Mouse (Mus musculus): ENCODE results near the gene Hoxa9. TPM values are rescaled to one million over a fixed set of nuclear protein-coding genes. Genes with fewer than 3 reads are reported as not detected.

The Hoxa9 gene
- polyA plus RNA-seq, 1 experiment from 2014 or later = 0.13 TPM

DNA sequence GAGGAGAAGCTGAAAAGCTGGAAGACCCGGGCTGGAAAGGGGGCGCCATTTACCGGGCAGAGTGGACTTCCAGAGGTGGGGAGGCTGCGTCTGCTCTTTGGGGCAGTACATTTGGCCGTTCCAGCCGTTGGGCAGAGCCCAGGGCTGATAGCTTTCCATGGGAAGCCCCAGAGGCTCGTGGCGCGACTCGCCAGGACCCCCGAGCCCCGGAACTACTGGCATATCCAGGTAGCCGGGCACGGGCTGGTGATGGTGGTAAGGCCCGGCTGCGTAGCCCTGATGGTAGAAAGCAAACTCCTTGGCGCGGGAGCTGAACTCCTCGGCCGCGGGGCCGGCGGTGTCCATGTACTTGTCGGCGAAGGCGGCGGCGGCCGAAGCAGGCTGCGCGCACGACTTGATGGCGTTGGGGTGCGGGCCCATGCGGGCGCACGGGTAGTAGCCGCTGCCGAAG lies 28.9 kb upstream of the Hoxa9 start:
- H3K9ac ChIP-seq = no peak overlapping the region
- no peaks in the 10 kb centered on the region for H3K9me3 ChIP-seq (replicated peaks)
- H3K4me3 ChIP-seq = peak overlapping the region; percentile 49
- ATAC-seq (replicated peaks; ENCODE audit: insufficient number of reproducible peaks, insufficient read depth, low FRiP score, low read depth) = no peak
- H3K27ac ChIP-seq = no peak overlapping the region
- 1% methylated on average over 39 of the region's 39 CpGs for WGBS
- H3K36me3 ChIP-seq = no peaks in the 10 kb centered on the region
- peak overlapping the region; percentile 75 for H3K4me2 ChIP-seq
- H3K27me3 ChIP-seq = peaks cover 92% of the 10 kb centered on the region
- H3K4me1 ChIP-seq (replicated peaks) = peaks cover 20% of the 10 kb centered on the region

DNA sequence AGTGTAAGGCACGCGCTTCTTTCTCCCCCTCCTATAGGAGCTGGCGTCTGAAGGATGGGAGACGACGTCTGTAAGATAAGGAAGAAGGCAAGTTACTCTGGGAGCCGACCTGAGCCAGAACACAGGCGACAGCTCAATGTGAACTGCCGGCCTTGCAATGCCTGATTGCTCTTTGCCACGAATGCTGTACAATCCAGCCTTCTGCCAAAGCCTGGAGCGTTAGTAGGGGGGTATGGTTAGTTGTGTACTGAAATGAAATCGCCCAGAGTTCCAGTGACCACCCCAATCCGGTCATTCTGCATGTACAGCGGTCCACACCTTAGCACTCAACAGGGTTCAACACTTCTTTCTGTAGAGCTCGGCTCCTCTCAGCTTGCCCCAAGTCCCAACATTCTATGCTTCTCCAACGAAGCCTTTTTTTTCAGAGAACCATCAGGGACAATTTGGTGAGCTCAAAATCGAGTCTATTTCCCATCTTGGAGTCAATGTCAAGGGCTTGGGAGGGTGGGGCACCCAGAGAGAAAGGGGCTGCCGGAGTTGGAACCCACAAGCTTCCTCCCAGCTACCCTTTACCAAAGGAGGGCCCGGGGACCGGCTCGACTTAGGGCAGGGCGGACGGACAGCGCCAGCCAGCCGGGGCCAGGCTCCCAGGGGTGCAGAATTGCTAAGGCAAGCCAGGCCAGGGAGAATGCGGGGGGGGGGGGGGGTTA lies 28.3 kb upstream of the Hoxa9 start:
- no peak overlapping the region for H3K9ac ChIP-seq
- H3K36me3 ChIP-seq = no peaks in the 10 kb centered on the region
- H3K4me3 ChIP-seq = peak overlapping the region; percentile 49; the same call in 1 of the 2 replicates
- no peak overlapping the region; the same call in 1 of the 2 replicates for H3K4me2 ChIP-seq
- peaks cover 20% of the 10 kb centered on the region for H3K4me1 ChIP-seq (replicated peaks)
- H3K9me3 ChIP-seq (replicated peaks) = no peaks in the 10 kb centered on the region
- no peak overlapping the region for H3K27ac ChIP-seq
- no peak for ATAC-seq (replicated peaks; ENCODE audit: insufficient number of reproducible peaks, insufficient read depth, low FRiP score, low read depth)
- WGBS = 3% methylated on average over 25 of the region's 25 CpGs
- H3K27me3 ChIP-seq = peaks cover 91% of the 10 kb centered on the region

GRCm38 (mm10) chr6:52256956-52257355 lies 26.1 kb upstream of the Hoxa9 start:
- no peak for ATAC-seq (replicated peaks; ENCODE audit: insufficient number of reproducible peaks, insufficient read depth, low FRiP score, low read depth)
- Histone ChIP-seq H3K36me3 (no peaks in the 10 kb centered on the region), H3K27me3 (peaks cover 92% of the 10 kb centered on the region), H3K4me2 (no peak overlapping the region), H3K4me1 (replicated peaks) (peaks cover 23% of the 10 kb centered on the region), H3K4me3 (no peak overlapping the region), H3K27ac (no peak overlapping the region), H3K9me3 (replicated peaks) (no peaks in the 10 kb centered on the region), H3K9ac (no peak overlapping the region)
- under 1% methylated on average over 6 of the region's 6 CpGs for WGBS

DNA sequence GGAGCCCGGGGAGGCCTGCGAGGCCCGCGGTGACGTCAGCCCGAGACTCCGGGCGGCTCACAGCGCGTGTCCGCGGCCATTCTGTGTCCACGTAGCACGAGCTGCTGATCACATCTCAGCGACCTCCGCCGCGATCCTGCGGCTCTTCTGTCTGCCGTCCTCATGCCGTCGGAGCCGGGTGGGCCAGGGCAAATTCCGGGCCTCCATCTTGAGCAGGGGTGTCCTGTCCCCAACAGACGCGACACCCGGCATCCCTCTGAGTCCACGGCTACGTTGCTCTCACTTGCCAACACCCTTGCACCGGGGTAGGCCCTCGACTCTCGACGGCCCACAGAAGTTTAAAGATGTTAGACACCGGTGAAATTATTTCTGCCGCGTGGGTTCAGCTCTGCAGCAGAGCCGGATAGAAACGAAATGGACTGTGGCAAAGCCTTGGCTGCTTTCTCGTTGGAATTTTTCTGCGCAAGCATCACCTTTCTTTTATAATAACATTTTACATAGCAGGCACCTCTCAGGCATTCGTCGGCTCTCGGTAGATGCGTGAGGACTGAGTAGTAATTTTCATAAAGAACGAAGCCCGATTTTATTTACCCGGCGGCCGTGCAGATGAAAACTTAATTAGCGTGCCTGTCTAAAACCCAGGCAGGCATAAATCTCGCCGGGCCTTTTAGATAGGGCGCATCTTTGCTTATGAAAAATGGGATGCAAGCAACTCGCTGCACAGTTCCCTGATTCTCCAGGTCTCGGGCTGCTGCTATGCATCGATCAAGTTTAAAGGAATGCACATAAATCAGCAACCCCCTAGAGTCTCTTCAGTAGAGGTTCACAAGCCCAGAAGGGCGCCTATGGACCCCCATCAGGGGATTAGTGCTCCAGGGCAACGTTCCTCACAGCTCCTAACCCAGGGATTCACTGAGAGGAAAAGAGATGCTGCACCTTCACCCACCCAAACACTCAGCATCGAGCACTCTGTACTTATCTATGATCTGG lies 22.9 kb upstream of the Hoxa9 start:
- 1% methylated on average over 59 of the region's 59 CpGs for WGBS
- peak overlapping the region; percentile 15 for H3K4me3 ChIP-seq
- H3K4me1 ChIP-seq (replicated peaks) = peaks cover 10% of the 10 kb centered on the region; the same call in 1 of the 2 replicates
- H3K27me3 ChIP-seq = peaks cover 92% of the 10 kb centered on the region
- no peak overlapping the region for H3K27ac ChIP-seq
- H3K4me2 ChIP-seq = 0 out of 2 replicates have a peak overlapping the region, but pooled peaks have one; percentile 21
- no peaks in the 10 kb centered on the region for H3K36me3 ChIP-seq
- H3K9me3 ChIP-seq (replicated peaks) = no peaks in the 10 kb centered on the region
- ATAC-seq (replicated peaks; ENCODE audit: insufficient number of reproducible peaks, insufficient read depth, low FRiP score, low read depth) = no peak
- no peak overlapping the region for H3K9ac ChIP-seq

GRCm38 (mm10) chr6:52252775-52253376 lies 22.0 kb upstream of the Hoxa9 start:
- no peaks in the 10 kb centered on the region for H3K9me3 ChIP-seq (replicated peaks)
- H3K27me3 ChIP-seq = peaks cover 93% of the 10 kb centered on the region
- H3K4me2 ChIP-seq = no peak overlapping the region
- 1% methylated on average over 35 of the region's 35 CpGs for WGBS
- H3K27ac ChIP-seq = no peak overlapping the region
- no peak for ATAC-seq (replicated peaks; ENCODE audit: insufficient number of reproducible peaks, insufficient read depth, low FRiP score, low read depth)
- no peaks in the 10 kb centered on the region for H3K36me3 ChIP-seq
- H3K9ac ChIP-seq = no peak overlapping the region
- H3K4me3 ChIP-seq = no peak overlapping the region; the same call in 1 of the 2 replicates
- peaks cover 10% of the 10 kb centered on the region; the same call in 1 of the 2 replicates for H3K4me1 ChIP-seq (replicated peaks)

DNA sequence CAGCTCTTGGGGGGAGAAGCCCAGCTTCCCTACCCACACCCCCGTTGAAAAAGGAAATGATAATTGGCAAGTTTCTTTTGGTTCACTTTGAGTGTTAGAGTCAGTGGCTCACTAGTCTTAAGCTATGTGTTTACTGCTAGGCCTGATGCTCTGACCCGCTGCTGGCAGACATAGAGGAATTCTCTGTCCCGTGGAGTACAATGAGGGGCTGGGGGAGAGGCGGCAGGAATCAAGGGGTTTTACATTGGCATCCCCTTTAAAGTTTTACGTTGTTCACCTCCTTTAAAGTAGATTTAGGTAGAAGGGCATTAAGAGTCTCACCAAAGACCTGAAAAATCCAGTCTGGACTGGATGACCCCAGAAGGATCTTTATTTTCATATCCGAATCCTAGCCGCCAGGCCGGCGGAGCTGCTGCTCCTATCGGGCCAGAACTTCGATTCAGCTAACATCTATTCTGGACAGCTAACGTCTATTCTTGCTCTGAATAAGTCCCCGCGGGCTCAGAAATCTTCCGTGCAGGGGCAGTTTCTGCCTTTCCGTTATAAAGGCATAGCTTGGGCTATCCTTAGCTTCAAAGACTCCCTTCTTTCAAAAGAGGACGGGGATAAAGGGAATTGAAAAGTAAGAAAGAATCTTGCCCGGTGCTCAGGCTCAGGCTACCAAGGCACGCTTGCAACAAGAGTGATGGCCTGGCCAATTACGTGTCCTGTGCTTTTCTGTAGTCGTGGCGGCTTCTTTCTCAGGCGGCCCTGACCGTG lies 21.3 kb upstream of the Hoxa9 start:
- no peaks in the 10 kb centered on the region for H3K9me3 ChIP-seq (replicated peaks)
- no peak overlapping the region for H3K9ac ChIP-seq
- H3K4me3 ChIP-seq = no peak overlapping the region
- no peak for ATAC-seq (replicated peaks; ENCODE audit: insufficient number of reproducible peaks, insufficient read depth, low FRiP score, low read depth)
- no peaks in the 10 kb centered on the region for H3K36me3 ChIP-seq
- no peak overlapping the region for H3K27ac ChIP-seq
- peaks cover 10% of the 10 kb centered on the region; the same call in 1 of the 2 replicates for H3K4me1 ChIP-seq (replicated peaks)
- no peak overlapping the region for H3K4me2 ChIP-seq
- H3K27me3 ChIP-seq = peaks cover 94% of the 10 kb centered on the region
- WGBS = 5% methylated on average over 24 of the region's 24 CpGs

DNA sequence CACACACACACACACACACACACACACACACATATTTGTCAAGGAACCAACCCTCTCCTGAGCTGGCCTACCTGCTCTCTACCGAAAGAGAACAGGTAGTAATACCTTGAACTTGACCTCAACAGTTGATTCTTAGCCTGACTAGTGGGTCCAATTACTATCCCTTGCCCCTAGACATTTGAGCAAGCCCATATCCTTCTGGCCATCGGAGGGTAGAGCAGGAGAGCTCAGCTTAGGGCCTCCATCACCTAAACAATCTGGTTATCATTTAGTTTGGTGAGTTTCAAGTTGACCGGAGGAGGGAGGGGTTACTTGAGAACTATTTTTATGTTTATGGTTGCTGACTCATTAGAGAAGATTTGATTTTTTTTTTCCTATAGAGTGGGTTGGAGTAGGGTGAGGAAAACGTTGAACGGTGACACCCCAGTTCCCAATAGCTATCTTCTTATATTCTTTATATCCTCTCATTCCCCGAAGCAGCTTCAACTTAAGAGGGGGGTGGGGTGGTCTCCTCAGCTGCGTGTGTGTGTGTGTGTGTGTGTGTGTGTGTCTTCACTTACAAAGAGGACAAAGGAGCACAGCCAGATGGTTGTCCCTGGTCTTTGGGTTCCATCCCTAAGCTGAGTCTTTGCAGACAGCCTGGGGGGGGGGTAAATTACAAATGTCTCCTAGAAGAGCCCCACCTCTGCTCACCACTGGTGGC lies 20.4 kb upstream of the Hoxa9 start:
- Histone ChIP-seq H3K27me3 (peaks cover 95% of the 10 kb centered on the region), H3K9me3 (replicated peaks) (no peaks in the 10 kb centered on the region), H3K4me1 (replicated peaks) (peaks cover 10% of the 10 kb centered on the region), H3K27ac (no peak overlapping the region), H3K4me3 (no peak overlapping the region), H3K36me3 (no peaks in the 10 kb centered on the region), H3K4me2 (no peak overlapping the region), H3K9ac (no peak overlapping the region)
- ATAC-seq (replicated peaks; ENCODE audit: insufficient number of reproducible peaks, insufficient read depth, low FRiP score, low read depth) = no peak
- 15% methylated on average over 7 of the region's 7 CpGs for WGBS

GRCm38 (mm10) chr6:52249826-52250225 lies 18.9 kb upstream of the Hoxa9 start:
- Histone ChIP-seq H3K9ac (no peak overlapping the region), H3K27me3 (peaks cover 97% of the 10 kb centered on the region), H3K4me1 (replicated peaks) (peaks cover 21% of the 10 kb centered on the region), H3K4me3 (no peak overlapping the region), H3K27ac (no peak overlapping the region), H3K9me3 (replicated peaks) (no peaks in the 10 kb centered on the region), H3K36me3 (no peaks in the 10 kb centered on the region), H3K4me2 (no peak overlapping the region)
- WGBS = 6% methylated on average over 4 of the region's 4 CpGs
- ATAC-seq (replicated peaks; ENCODE audit: insufficient number of reproducible peaks, insufficient read depth, low FRiP score, low read depth) = no peak

DNA sequence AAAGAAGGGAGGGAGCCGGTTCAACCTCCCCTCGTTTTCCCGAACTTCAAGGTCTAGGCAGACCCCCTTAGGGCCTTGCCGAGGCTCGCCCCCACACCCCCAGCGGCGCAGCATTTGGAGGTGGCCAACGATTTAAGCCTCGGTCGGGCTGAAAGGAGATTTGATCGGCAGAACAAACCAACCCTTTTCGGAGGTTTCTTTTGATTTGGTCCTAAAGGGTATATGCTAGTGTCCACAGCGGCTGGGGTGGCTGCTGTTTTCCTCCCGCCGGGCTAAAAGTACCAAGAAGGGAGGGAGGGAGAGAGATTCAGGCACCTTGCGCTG lies 18.5 kb upstream of the Hoxa9 start:
- Histone ChIP-seq H3K9me3 (replicated peaks) (no peaks in the 10 kb centered on the region), H3K27ac (no peak overlapping the region), H3K4me1 (replicated peaks) (peaks cover 21% of the 10 kb centered on the region), H3K27me3 (peaks cover 98% of the 10 kb centered on the region), H3K36me3 (no peaks in the 10 kb centered on the region), H3K4me2 (no peak overlapping the region; the same call in 1 of the 2 replicates), H3K9ac (no peak overlapping the region), H3K4me3 (no peak overlapping the region)
- no peak for ATAC-seq (replicated peaks; ENCODE audit: insufficient number of reproducible peaks, insufficient read depth, low FRiP score, low read depth)
- WGBS = 1% methylated on average over 16 of the region's 16 CpGs

DNA sequence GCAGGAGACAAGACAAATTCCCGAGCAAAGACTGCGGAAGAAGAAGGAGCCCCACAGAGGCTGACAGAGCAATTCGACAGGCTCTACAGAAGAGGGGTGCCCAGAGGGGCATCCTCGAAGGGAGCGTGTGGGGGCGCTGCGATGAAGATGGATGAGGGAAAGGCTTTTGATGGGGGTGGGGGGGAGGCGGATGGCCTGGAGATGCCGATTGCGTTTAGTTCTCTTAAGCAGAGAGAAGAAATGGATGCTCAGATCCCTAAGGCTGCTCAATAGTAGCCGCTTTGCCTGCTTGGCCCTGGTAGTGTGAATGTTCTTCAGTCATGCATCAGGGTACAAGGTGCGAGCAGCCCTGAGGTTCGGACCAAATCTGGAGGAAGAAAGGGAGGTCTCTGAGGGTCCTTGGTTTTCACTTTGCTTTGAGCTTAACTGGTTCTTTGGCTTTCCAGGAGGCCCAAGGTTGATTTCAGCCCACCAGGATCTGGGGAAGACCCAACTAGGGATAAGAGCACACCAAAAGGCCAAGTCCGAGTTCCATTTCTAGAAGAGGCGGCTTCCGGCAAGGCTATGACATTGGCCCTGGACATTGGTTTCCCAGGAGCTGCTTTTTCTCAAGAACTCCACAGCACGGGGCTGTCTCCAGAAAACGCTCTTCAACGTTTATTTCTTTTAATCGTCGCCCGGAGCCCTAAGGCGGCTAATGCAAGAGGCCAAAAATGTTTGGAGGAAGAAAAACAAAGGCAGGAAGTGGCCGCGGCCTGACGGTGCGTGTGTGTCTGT lies 17.9 kb upstream of the Hoxa9 start:
- Histone ChIP-seq H3K4me3 (no peak overlapping the region), H3K9me3 (replicated peaks) (no peaks in the 10 kb centered on the region), H3K27me3 (peaks cover 98% of the 10 kb centered on the region), H3K27ac (no peak overlapping the region), H3K4me2 (no peak overlapping the region; the same call in 1 of the 2 replicates), H3K9ac (no peak overlapping the region), H3K36me3 (no peaks in the 10 kb centered on the region), H3K4me1 (replicated peaks) (peaks cover 21% of the 10 kb centered on the region)
- 2% methylated on average over 27 of the region's 27 CpGs for WGBS
- no peak for ATAC-seq (replicated peaks; ENCODE audit: insufficient number of reproducible peaks, insufficient read depth, low FRiP score, low read depth)

Data from heart, embryonic 15.5 days (tissue).